Mouse (Mus musculus): ENCODE measurements around the gene Zmynd15. TPM values are rescaled to one million over a fixed set of nuclear protein-coding genes. Genes with fewer than 3 reads are reported as not detected.
"Not testable (repeated sequence)": the region's sequence is repeated elsewhere in the genome, so short reads cannot be mapped to it uniquely, and the experiment has no call there.

Gene Zmynd15
- polyA plus RNA-seq (2012; rRNA removed), result 186 and 201 TPM in 2 replicates

DNA sequence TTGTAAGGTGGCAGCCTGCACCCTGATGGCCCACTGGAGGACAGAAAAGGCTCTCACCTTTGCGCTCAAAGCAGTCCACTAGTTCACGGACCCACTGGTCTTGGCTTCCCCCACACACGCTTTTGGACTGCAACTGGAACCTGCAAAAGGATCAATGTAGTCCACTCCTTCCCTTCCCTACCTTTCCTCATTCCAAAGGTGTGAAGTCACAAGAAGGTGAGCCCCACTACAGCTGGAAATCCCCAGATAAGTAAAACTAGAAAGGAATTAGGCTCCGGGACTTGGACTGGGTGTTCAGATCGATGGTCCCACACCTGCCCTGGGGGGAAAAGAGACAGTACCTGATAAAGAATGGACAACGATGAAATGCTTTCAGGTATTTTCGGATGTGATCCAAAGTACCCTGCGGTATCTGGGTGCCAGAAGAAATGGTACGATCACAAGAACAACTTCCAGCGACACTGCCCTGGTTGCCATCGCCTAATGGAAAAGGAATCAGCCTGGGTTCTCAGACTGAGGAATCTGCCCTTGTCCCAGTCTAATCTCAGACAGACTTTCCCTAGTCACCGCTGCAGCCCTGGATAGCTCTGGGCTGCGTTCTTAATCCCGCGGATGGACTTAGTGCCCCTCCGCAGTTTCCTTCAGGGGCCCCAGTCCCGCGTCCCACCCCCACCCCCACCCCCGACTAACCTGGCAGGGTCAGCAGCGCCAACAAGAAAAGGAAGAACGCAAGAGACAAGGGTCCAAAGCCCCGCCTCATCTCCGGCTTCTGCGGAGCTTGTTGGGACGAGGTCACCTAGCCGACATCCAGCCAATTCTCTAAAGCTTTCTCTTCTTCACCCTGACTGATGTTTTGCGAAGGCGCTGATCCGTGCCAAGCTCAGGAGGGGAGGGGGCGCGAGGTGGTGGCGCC is at the start of gene Zmynd15:
Gene Zmynd15, plus strand, starts transcription at position 746 of the 913 bp plus-strand sequence.
- Histone ChIP-seq H3K4me3 (ENCODE audit: control insufficient read depth, low read depth, low read length) (peak within 1 kb of the TSS; percentile 79), H3K27me3 (ENCODE audit: control insufficient read depth, insufficient read depth, low read length) (no peaks in the 10 kb centered on the region), H3K36me3 (ENCODE audit: control insufficient read depth, insufficient read depth, low read length) (peaks cover 1% of the 10 kb centered on the region), H3K27ac (ENCODE audit: control insufficient read depth, insufficient read depth, low read depth, low read length) (no peak within 1 kb of the TSS), H3K4me1 (ENCODE audit: control insufficient read depth, insufficient read depth, low read length) (peaks cover 9% of the 10 kb centered on the region)
- no peak for TF ChIP-seq POLR2A (IDR thresholded peaks at IDR 0.05; ENCODE audit: control insufficient read depth, low read depth, low read length)
- TF ChIP-seq CTCF (IDR thresholded peaks at IDR 0.05; ENCODE audit: control insufficient read depth, insufficient read depth, insufficient replicate concordance, low read depth, low read length), result no peak

- Histone ChIP-seq H3K27ac (ENCODE audit: control insufficient read depth, insufficient read depth, low read depth, low read length) (peak within 1 kb of the TSS; percentile 67), H3K4me1 (ENCODE audit: control insufficient read depth, insufficient read depth, low read length) (peaks cover 6% of the 10 kb centered on the region), H3K27me3 (ENCODE audit: control insufficient read depth, insufficient read depth, low read length) (no peaks in the 10 kb centered on the region), H3K4me3 (ENCODE audit: control insufficient read depth, low read depth, low read length) (peak within 1 kb of the TSS; percentile 89), H3K36me3 (ENCODE audit: control insufficient read depth, insufficient read depth, low read length) (no peaks in the 10 kb centered on the region)
- TF ChIP-seq POLR2A (IDR thresholded peaks at IDR 0.05; ENCODE audit: control insufficient read depth, low read depth, low read length), result peak; percentile 66
- no peak for TF ChIP-seq CTCF (IDR thresholded peaks at IDR 0.05; ENCODE audit: control insufficient read depth, insufficient read depth, insufficient replicate concordance, low read depth, low read length)
Measured at GRCm38 (mm10) chr11:70409594-70410296, 49.5 kb upstream of the Zmynd15 start, which contains the start of gene Pelp1. Gene Pelp1 (minus strand): TSS chr11:70410031.

GRCm38 (mm10) chr11:70410297-70410643 is 49.0 kb upstream of the Zmynd15 start:
- H3K4me1 ChIP-seq (ENCODE audit: control insufficient read depth, insufficient read depth, low read length), result peaks cover 6% of the 10 kb centered on the region
- no peak for TF ChIP-seq CTCF (IDR thresholded peaks at IDR 0.05; ENCODE audit: control insufficient read depth, insufficient read depth, insufficient replicate concordance, low read depth, low read length)
- TF ChIP-seq POLR2A (IDR thresholded peaks at IDR 0.05; ENCODE audit: control insufficient read depth, low read depth, low read length), result no peak
- H3K27me3 ChIP-seq (ENCODE audit: control insufficient read depth, insufficient read depth, low read length), result no peaks in the 10 kb centered on the region
- H3K27ac ChIP-seq (ENCODE audit: control insufficient read depth, insufficient read depth, low read depth, low read length), result peak overlapping the region; percentile 67
- H3K4me3 ChIP-seq (ENCODE audit: control insufficient read depth, low read depth, low read length), result peak overlapping the region; percentile 89
- no peaks in the 10 kb centered on the region for H3K36me3 ChIP-seq (ENCODE audit: control insufficient read depth, insufficient read depth, low read length)

- H3K4me3 ChIP-seq (ENCODE audit: control insufficient read depth, low read depth, low read length), result no peak overlapping the region
- no peak overlapping the region for H3K27ac ChIP-seq (ENCODE audit: control insufficient read depth, insufficient read depth, low read depth, low read length)
- H3K4me1 ChIP-seq (ENCODE audit: control insufficient read depth, insufficient read depth, low read length), result peaks cover 6% of the 10 kb centered on the region
- TF ChIP-seq CTCF (IDR thresholded peaks at IDR 0.05; ENCODE audit: control insufficient read depth, insufficient read depth, insufficient replicate concordance, low read depth, low read length), result no peak
- TF ChIP-seq POLR2A (IDR thresholded peaks at IDR 0.05; ENCODE audit: control insufficient read depth, low read depth, low read length), result no peak
- H3K36me3 ChIP-seq (ENCODE audit: control insufficient read depth, insufficient read depth, low read length), result no peaks in the 10 kb centered on the region
- H3K27me3 ChIP-seq (ENCODE audit: control insufficient read depth, insufficient read depth, low read length), result no peaks in the 10 kb centered on the region
Measured at GRCm38 (mm10) chr11:70412591-70412990, 46.6 kb upstream of the Zmynd15 start.

DNA sequence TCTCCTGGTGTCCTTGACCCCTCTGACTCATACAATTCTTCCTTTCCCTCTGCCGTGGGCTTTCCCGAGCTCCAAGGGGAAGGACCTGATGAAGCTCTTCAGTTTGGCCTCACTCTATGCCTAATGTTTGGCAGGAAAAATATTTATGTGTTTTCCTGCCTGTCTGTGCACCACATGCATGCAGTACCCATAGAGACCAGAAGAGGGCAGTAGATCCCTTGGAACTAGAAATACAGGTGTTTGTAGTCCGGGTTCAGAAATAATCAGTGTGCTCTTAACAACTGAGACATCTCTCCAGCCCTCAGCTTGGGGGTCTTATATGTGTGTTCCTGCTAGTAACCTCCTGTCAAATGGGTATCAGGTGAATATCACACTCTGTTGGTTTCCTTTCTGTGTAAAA is 45.3 kb upstream of the Zmynd15 start:
- no peak for TF ChIP-seq POLR2A (IDR thresholded peaks at IDR 0.05; ENCODE audit: control insufficient read depth, low read depth, low read length)
- peak; percentile 33; the same call in 1 of the 2 replicates for TF ChIP-seq CTCF (IDR thresholded peaks at IDR 0.05; ENCODE audit: control insufficient read depth, insufficient read depth, insufficient replicate concordance, low read depth, low read length)
- no peak overlapping the region for H3K4me3 ChIP-seq (ENCODE audit: control insufficient read depth, low read depth, low read length)
- H3K4me1 ChIP-seq (ENCODE audit: control insufficient read depth, insufficient read depth, low read length), result peaks cover 4% of the 10 kb centered on the region
- no peak overlapping the region for H3K27ac ChIP-seq (ENCODE audit: control insufficient read depth, insufficient read depth, low read depth, low read length)
- no peaks in the 10 kb centered on the region for H3K27me3 ChIP-seq (ENCODE audit: control insufficient read depth, insufficient read depth, low read length)
- H3K36me3 ChIP-seq (ENCODE audit: control insufficient read depth, insufficient read depth, low read length), result no peaks in the 10 kb centered on the region

DNA sequence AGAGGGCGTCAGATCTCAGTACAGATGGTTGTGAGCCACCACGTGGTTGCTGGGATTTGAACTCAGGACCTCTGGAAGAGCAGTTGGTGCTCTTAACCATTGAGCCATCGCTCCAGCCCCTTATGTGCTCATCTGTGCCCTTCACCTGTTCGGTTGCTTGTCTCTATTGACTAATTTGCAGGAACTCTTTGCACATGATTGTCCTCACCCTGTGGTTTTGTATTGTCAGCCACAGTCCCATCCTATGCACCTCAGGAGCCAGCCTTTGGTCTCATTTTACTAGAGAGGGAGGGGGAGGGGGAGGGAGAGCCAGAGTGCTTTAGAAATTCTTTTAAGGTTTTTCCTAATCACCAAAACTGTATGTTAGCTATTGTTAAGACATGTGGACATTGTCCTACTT is 41.0 kb upstream of the Zmynd15 start:
- no peak overlapping the region for H3K4me3 ChIP-seq (ENCODE audit: control insufficient read depth, low read depth, low read length)
- H3K27me3 ChIP-seq (ENCODE audit: control insufficient read depth, insufficient read depth, low read length), result no peaks in the 10 kb centered on the region
- no peaks in the 10 kb centered on the region for H3K4me1 ChIP-seq (ENCODE audit: control insufficient read depth, insufficient read depth, low read length)
- TF ChIP-seq POLR2A (IDR thresholded peaks at IDR 0.05; ENCODE audit: control insufficient read depth, low read depth, low read length), result no peak
- no peak for TF ChIP-seq CTCF (IDR thresholded peaks at IDR 0.05; ENCODE audit: control insufficient read depth, insufficient read depth, insufficient replicate concordance, low read depth, low read length)
- H3K36me3 ChIP-seq (ENCODE audit: control insufficient read depth, insufficient read depth, low read length), result no peaks in the 10 kb centered on the region
- H3K27ac ChIP-seq (ENCODE audit: control insufficient read depth, insufficient read depth, low read depth, low read length), result no peak overlapping the region

DNA sequence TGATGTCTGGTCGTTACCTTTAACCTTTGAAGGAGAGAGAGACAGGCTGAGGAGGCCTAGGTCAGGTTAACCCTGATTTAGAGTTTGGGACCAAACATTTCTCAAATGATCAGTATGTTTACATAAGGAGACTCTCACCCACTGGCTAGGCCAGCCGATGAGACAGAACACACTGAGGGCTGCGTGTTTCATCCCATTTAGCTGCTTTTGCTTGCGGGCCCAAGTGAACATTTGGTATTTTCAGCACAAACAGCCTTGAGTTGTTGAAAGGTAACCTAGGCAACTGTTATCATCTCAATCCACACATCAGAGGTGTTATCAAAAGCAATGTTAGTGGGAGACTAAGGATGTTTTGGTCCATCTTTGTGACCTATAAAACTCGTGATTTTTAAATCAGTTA is 39.7 kb upstream of the Zmynd15 start:
- TF ChIP-seq POLR2A (IDR thresholded peaks at IDR 0.05; ENCODE audit: control insufficient read depth, low read depth, low read length) (no peak), CTCF (IDR thresholded peaks at IDR 0.05; ENCODE audit: control insufficient read depth, insufficient read depth, insufficient replicate concordance, low read depth, low read length) (no peak)
- Histone ChIP-seq H3K27me3 (ENCODE audit: control insufficient read depth, insufficient read depth, low read length) (no peaks in the 10 kb centered on the region), H3K27ac (ENCODE audit: control insufficient read depth, insufficient read depth, low read depth, low read length) (no peak overlapping the region), H3K4me3 (ENCODE audit: control insufficient read depth, low read depth, low read length) (no peak overlapping the region), H3K36me3 (ENCODE audit: control insufficient read depth, insufficient read depth, low read length) (no peaks in the 10 kb centered on the region), H3K4me1 (ENCODE audit: control insufficient read depth, insufficient read depth, low read length) (no peaks in the 10 kb centered on the region)

DNA sequence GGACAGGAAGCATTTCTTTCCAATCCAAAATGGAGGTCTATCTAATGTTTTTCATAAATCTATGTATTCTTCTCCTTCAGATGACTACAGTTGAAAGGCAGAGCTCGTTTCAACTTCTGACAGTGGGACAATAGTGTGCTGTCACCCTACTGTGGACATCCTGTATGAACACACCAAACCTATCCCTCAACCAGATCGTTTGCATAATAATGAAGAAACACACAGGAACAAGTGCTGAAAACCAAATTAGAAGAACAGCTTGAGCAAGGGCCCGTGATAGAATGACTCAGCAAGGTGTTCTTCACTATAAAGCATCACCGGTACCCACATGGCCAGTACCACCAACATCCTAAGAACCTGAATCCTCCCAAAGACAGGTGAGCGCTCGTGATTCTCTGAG is 32.6 kb upstream of the Zmynd15 start:
- not testable (repeated sequence) for H3K27ac ChIP-seq (ENCODE audit: control insufficient read depth, insufficient read depth, low read depth, low read length); H3K36me3 ChIP-seq (ENCODE audit: control insufficient read depth, insufficient read depth, low read length); H3K4me3 ChIP-seq (ENCODE audit: control insufficient read depth, low read depth, low read length); H3K4me1 ChIP-seq (ENCODE audit: control insufficient read depth, insufficient read depth, low read length); H3K27me3 ChIP-seq (ENCODE audit: control insufficient read depth, insufficient read depth, low read length)
